Mouse (Mus musculus): Measurements from ENCODE around the gene Ndufa3. TPM values are rescaled to one million over a fixed set of nuclear protein-coding genes. Genes with fewer than 3 reads are reported as not detected.
"Not testable (repeated sequence)": the region's sequence is repeated elsewhere in the genome, so short reads cannot be mapped to it uniquely, and the experiment has no call there.

Ndufa3 gene
- polyA plus RNA-seq (2016; fragmentation: Nextera tagmentation; extraction: Ambion mirVana), result 295 and 296 TPM in 2 replicates

DNA sequence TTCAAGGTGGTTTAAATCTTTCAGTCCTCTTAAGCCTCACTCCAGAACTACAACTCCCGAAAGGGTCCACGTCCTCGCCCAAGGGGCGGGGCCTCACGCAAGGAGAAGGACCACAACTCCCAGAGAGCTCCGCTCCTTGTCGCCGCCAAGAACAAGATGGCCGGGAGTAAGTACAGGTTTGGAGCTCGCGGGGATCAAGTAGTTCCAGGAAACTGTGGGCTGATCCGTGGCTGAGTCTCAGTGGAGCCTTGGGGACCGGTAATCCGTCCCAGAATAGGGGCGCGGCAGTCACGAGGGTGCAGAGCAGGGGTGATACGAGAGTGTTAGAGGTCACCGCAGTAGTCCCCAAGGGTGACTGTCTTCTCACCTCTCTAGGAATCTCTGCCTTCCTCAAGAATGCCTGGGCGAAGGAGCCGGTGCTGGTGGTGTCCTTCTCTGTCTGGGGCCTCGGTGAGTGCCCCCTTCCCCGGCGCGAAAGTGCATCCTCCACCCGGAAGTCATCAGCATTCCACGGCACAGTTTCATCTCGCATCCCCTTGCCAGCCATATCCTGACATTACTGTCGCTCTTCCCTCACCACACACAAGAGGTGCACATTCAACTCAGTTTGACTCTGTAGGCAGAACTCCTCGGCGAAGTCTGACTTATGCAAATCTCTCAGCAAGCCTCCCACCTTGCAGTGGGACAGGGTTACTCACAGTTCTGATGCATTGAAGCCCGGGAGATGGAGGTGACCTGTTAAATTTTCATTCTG lies at the start of gene Ndufa3:
Gene Ndufa3, plus strand, starts transcription at position 132 of the 754 bp plus-strand sequence.
- WGBS (ENCODE audit: insufficient replicate concordance), result under 1% methylated on average over 32 of the region's 32 CpGs
- Histone ChIP-seq H3K27me3 (replicated peaks) (peaks cover 6% of the 10 kb centered on the region; the same call in 1 of the 2 replicates), H3K4me2 (peak within 1 kb of the TSS; percentile 86), H3K4me3 (peak within 1 kb of the TSS; percentile 82), H3K9ac (peak within 1 kb of the TSS; percentile 79), H3K36me3 (peaks cover 38% of the 10 kb centered on the region), H3K27ac (peak within 1 kb of the TSS; percentile 79), H3K4me1 (peaks cover 29% of the 10 kb centered on the region), H3K9me3 (replicated peaks) (no peaks in the 10 kb centered on the region)
- ATAC-seq, result peak; percentile 94

DNA sequence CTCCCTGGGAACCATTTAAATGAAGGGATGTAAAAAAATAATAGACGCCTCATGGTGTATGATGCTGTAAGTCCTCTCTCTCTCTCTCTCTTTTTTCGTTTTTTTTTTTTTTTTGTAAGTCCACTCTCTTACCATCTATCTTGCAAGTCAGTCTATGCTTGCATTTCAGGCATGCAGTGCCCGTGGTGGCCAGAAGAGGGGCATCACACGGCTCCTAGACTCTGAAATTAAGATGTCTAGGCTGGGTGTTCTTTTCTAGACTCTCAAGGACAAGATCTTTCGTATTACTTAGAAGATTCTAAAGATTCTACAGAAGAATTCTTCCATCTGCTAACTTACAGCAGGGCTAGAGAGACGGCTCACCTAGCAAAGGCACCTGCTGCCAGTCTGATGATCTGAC lies 47.4 kb upstream of the Ndufa3 start:
- Histone ChIP-seq H3K36me3 (no peaks in the 10 kb centered on the region), H3K27ac (no peak overlapping the region), H3K9me3 (replicated peaks) (no peaks in the 10 kb centered on the region), H3K9ac (no peak overlapping the region), H3K27me3 (replicated peaks) (no peaks in the 10 kb centered on the region), H3K4me1 (no peaks in the 10 kb centered on the region), H3K4me3 (no peak overlapping the region), H3K4me2 (no peak overlapping the region)
- 47% methylated on average over 6 of the region's 6 CpGs for WGBS (ENCODE audit: insufficient replicate concordance)
- ATAC-seq, result no peak

GRCm38 (mm10) chr7:3570580-3570979 lies 46.6 kb upstream of the Ndufa3 start:
- ATAC-seq; H3K27me3 ChIP-seq (replicated peaks); H3K27ac ChIP-seq; H3K9ac ChIP-seq; H3K4me2 ChIP-seq; H3K36me3 ChIP-seq; H3K4me1 ChIP-seq; H3K9me3 ChIP-seq (replicated peaks); H3K4me3 ChIP-seq: not testable (repeated sequence)
- WGBS (ENCODE audit: insufficient replicate concordance), result 67% methylated on average over 3 of the region's 3 CpGs

DNA sequence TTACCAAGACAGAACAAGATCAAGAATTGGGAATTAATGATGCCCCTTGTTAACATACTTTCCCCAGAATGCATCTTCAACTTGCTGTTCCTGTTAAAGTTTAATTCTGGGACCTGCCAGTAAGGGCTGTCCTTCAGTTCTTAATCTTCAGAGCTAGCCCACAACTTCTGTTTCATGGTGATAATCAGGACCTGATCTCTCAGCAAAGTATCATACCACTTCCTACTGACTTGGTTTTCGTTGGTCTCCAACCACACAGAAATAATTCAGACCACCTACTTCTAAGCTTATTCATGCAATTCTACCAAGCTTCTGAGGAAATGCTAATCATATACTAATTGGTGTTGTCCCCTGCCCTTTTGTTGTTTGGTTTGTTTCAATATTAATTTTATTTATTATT lies 45.3 kb upstream of the Ndufa3 start:
- Histone ChIP-seq H3K27ac (no peak overlapping the region), H3K4me2 (no peak overlapping the region), H3K4me1 (no peaks in the 10 kb centered on the region), H3K27me3 (replicated peaks) (no peaks in the 10 kb centered on the region), H3K4me3 (no peak overlapping the region), H3K36me3 (no peaks in the 10 kb centered on the region), H3K9me3 (replicated peaks) (no peaks in the 10 kb centered on the region), H3K9ac (no peak overlapping the region)
- ATAC-seq, result no peak
- WGBS (ENCODE audit: insufficient replicate concordance), result 15% methylated on average over 1 of the region's 1 CpGs

GRCm38 (mm10) chr7:3574216-3574615 lies 43.0 kb upstream of the Ndufa3 start:
- no peaks in the 10 kb centered on the region for H3K27me3 ChIP-seq (replicated peaks)
- H3K9ac ChIP-seq, result no peak overlapping the region
- WGBS (ENCODE audit: insufficient replicate concordance), result 35% methylated on average over 5 of the region's 5 CpGs
- no peak overlapping the region for H3K4me3 ChIP-seq
- H3K4me2 ChIP-seq, result no peak overlapping the region
- no peaks in the 10 kb centered on the region for H3K4me1 ChIP-seq
- no peak overlapping the region for H3K27ac ChIP-seq
- no peaks in the 10 kb centered on the region for H3K36me3 ChIP-seq
- ATAC-seq, result no peak
- no peaks in the 10 kb centered on the region for H3K9me3 ChIP-seq (replicated peaks)

DNA sequence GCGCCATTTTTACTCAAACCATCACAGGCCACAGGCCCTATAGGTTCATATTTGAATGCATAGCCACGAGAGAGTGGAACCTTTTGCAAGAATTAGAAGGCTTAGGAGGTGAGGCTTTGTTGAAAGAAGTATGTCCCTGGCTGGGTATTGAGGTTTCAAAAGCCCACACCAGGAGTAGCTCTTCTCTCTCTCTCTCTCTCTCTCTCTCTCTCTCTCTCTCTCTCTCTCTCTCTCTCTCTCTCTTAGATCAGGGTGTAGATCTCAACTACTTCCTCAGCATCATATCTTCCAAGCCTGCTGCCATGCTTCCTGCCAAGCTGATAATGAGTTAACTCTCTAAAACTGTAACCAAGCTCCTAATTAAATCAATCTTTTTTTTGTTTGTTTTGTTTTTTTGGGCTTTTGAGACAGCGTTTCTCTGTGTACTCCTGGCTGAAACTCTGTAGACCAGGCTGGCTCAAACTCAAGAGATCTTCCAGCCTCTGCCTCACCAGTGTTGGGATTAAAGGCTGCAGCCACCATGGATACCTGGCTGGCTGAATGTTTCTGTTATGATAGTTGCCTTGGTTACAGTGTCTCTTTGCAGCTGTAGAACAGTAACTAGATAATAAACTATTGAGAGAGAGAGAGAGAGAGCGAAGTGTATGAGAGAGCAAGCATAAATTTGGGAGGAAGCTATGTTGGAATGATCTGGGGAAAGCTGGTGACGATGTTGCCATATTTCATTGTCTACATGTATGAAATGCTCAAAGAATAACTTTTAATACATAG lies 40.6 kb upstream of the Ndufa3 start:
- Histone ChIP-seq H3K4me1 (no peaks in the 10 kb centered on the region), H3K27ac (no peak overlapping the region), H3K4me2 (no peak overlapping the region), H3K9me3 (replicated peaks) (no peaks in the 10 kb centered on the region), H3K9ac (no peak overlapping the region), H3K36me3 (no peaks in the 10 kb centered on the region), H3K27me3 (replicated peaks) (no peaks in the 10 kb centered on the region), H3K4me3 (no peak overlapping the region)
- ATAC-seq, result no peak
- 61% methylated on average over 5 of the region's 5 CpGs for WGBS (ENCODE audit: insufficient replicate concordance)

DNA sequence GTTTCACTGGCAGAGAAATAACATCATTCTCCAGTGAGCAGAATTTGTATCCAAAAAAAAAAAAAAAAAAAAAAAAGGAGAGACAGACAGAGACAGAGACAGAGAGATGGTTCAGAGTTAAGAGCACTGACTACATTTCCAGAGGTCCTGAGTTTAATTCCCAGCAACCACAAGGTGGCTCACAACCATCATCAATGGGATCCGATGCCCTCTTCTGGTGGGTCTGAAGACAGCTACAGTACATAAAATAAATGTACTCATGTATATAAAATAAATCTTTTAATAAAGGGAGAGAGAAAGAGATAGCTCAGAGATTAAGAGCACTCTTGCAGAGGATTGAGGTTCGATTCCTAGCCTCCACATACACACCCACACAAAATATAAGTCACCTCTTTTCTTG lies 39.0 kb upstream of the Ndufa3 start:
- ATAC-seq, result no peak
- no peaks in the 10 kb centered on the region for H3K9me3 ChIP-seq (replicated peaks)
- no peaks in the 10 kb centered on the region for H3K4me1 ChIP-seq
- no peak overlapping the region for H3K4me3 ChIP-seq
- no peak overlapping the region for H3K9ac ChIP-seq
- H3K4me2 ChIP-seq, result no peak overlapping the region
- no peak overlapping the region for H3K27ac ChIP-seq
- 63% methylated on average over 2 of the region's 2 CpGs for WGBS (ENCODE audit: insufficient replicate concordance)
- H3K27me3 ChIP-seq (replicated peaks), result no peaks in the 10 kb centered on the region
- H3K36me3 ChIP-seq, result no peaks in the 10 kb centered on the region

DNA sequence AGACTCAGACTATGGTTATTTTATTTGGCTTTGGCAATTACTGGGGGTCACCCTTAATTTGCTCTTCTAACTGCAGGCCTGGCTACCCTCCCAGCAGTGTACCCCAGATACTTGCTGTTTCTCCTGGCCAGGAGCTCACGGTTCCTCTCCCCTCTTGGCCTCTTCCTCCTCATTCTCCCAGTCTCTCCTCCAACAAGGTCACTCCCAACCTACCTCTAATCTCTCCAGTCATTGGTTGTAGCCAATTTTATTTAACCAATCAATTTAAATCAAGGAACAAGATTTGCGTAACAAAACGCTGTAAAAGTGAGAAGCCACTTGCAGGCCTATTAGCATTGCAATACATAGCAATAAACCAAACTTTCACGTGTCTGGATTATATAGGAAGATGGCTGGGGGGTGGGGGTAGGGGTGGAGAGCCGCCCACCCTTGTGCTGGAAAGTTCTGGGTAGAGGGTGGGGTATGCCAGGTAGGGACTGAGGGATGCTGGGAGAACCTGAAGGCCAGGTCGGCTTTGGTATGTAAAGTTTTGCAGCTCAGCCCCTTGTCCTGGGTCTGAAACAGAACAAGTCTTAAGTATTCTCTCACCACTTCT lies 38.1 kb upstream of the Ndufa3 start:
- Histone ChIP-seq H3K36me3 (no peaks in the 10 kb centered on the region), H3K9me3 (replicated peaks) (no peaks in the 10 kb centered on the region), H3K27ac (no peak overlapping the region), H3K4me3 (no peak overlapping the region), H3K27me3 (replicated peaks) (no peaks in the 10 kb centered on the region), H3K9ac (no peak overlapping the region), H3K4me2 (no peak overlapping the region), H3K4me1 (no peaks in the 10 kb centered on the region)
- 56% methylated on average over 6 of the region's 6 CpGs for WGBS (ENCODE audit: insufficient replicate concordance)
- ATAC-seq, result no peak

GRCm38 (mm10) chr7:3580029-3580428 lies 37.1 kb upstream of the Ndufa3 start:
- Histone ChIP-seq H3K27me3 (replicated peaks) (no peaks in the 10 kb centered on the region), H3K36me3 (no peaks in the 10 kb centered on the region), H3K27ac (no peak overlapping the region), H3K4me3 (no peak overlapping the region), H3K9ac (no peak overlapping the region), H3K4me1 (no peaks in the 10 kb centered on the region), H3K4me2 (no peak overlapping the region), H3K9me3 (replicated peaks) (no peaks in the 10 kb centered on the region)
- no peak for ATAC-seq
- WGBS (ENCODE audit: insufficient replicate concordance), result 48% methylated on average over 2 of the region's 2 CpGs

- Histone ChIP-seq H3K9ac (no peak overlapping the region), H3K4me1 (no peaks in the 10 kb centered on the region), H3K4me2 (no peak overlapping the region), H3K27ac (no peak overlapping the region), H3K9me3 (replicated peaks) (no peaks in the 10 kb centered on the region), H3K27me3 (replicated peaks) (no peaks in the 10 kb centered on the region), H3K36me3 (no peaks in the 10 kb centered on the region), H3K4me3 (no peak overlapping the region)
- 9% methylated on average over 6 of the region's 6 CpGs for WGBS (ENCODE audit: insufficient replicate concordance)
- ATAC-seq, result no peak
Observed at GRCm38 (mm10) chr7:3585763-3586162, 31.4 kb upstream of the Ndufa3 start.

GRCm38 (mm10) chr7:3586255-3586654 lies 30.9 kb upstream of the Ndufa3 start:
- no peaks in the 10 kb centered on the region for H3K27me3 ChIP-seq (replicated peaks)
- H3K9ac ChIP-seq, result no peak overlapping the region
- ATAC-seq, result no peak
- WGBS (ENCODE audit: insufficient replicate concordance), result 9% methylated on average over 5 of the region's 5 CpGs
- H3K27ac ChIP-seq, result no peak overlapping the region
- H3K9me3 ChIP-seq (replicated peaks), result no peaks in the 10 kb centered on the region
- no peak overlapping the region for H3K4me2 ChIP-seq
- no peaks in the 10 kb centered on the region for H3K36me3 ChIP-seq
- no peaks in the 10 kb centered on the region for H3K4me1 ChIP-seq
- no peak overlapping the region for H3K4me3 ChIP-seq

GRCm38 (mm10) chr7:3587292-3587691 lies 29.9 kb upstream of the Ndufa3 start:
- no peaks in the 10 kb centered on the region for H3K9me3 ChIP-seq (replicated peaks)
- ATAC-seq, result no peak
- no peak overlapping the region for H3K9ac ChIP-seq
- WGBS (ENCODE audit: insufficient replicate concordance), result 71% methylated on average over 1 of the region's 1 CpGs
- H3K4me2 ChIP-seq, result no peak overlapping the region
- H3K4me1 ChIP-seq, result no peaks in the 10 kb centered on the region
- H3K4me3 ChIP-seq, result no peak overlapping the region
- no peaks in the 10 kb centered on the region for H3K27me3 ChIP-seq (replicated peaks)
- no peaks in the 10 kb centered on the region for H3K36me3 ChIP-seq
- no peak overlapping the region for H3K27ac ChIP-seq
